Mouse (Mus musculus) liver, embryonic 14.5 days (tissue): Measurements from ENCODE around the gene Tnr. TPM values are rescaled to one million over a fixed set of nuclear protein-coding genes. Genes with fewer than 3 reads are reported as not detected.

Experiments
- ATAC-seq: fragments of 200-750 bp; cut with Nextera tagmentation; 2 replicates; pipeline ENCODE4 v1.8.0; 2017; ENCODE audit warnings: moderate number of reproducible peaks, mild to moderate bottlenecking, moderate library complexity; ENCODE audit not compliant: insufficient read depth
- DNase-seq, 3 experiments: peaks; one replicate each; pipeline ENCODE4 v3.0.0-alpha.2; 2012 to 2013; ENCODE audit warnings: low read depth in 3 of 3, low spot score in 3 of 3
- H3K27ac ChIP-seq: fragments of 300-500 bp; sonication (generic); 2 replicates; pipeline ENCODE4 v1.5.1; 2014; ENCODE audit warnings: moderate library complexity, mild to moderate bottlenecking, control low read depth, inconsistent platforms
- H3K27me3 ChIP-seq: fragments of 300-500 bp; sonication (generic); 2 replicates; pipeline ENCODE4 v1.6.1; 2014; ENCODE audit warnings: mild to moderate bottlenecking, low read length, moderate library complexity; ENCODE audit not compliant: control insufficient read depth, insufficient read depth
- H3K36me3 ChIP-seq: fragments of 300-500 bp; sonication (generic); replicated peaks from 2 replicates; pipeline ENCODE4 v1.6.1; 2014; ENCODE audit warnings: low read depth; ENCODE audit not compliant: control insufficient read depth, insufficient read depth
- H3K4me1 ChIP-seq, 2 experiments: fragments of 200-500 bp in 1 of 2; fragments of 300-500 bp in 1 of 2; sonication (generic) in 1 of 2; replicated peaks; 2 replicates each; pipeline ENCODE4 v1.6.1; 2012 to 2014; ENCODE audit warnings: antibody characterized with exemption in 1 of 2, inconsistent platforms in 1 of 2, low read length in 1 of 2; ENCODE audit not compliant: control insufficient read depth in 2 of 2, insufficient read depth in 2 of 2
- H3K4me2 ChIP-seq: fragments of 300-500 bp; sonication (generic); 2 replicates; pipeline ENCODE4 v1.6.1; 2014; ENCODE audit warnings: low read depth, mild to moderate bottlenecking, control low read depth, moderate library complexity
- H3K4me3 ChIP-seq, 2 experiments: fragments of 200-500 bp in 1 of 2; fragments of 300-500 bp in 1 of 2; sonication (generic) in 1 of 2; 2 replicates each; pipeline ENCODE4 v1.5.1; 2012 to 2014; ENCODE audit warnings: low read depth in 2 of 2, low read length in 2 of 2, mild to moderate bottlenecking in 2 of 2, control low read depth in 1 of 2, inconsistent platforms in 1 of 2, moderate library complexity in 1 of 2; ENCODE audit not compliant: insufficient read depth in 1 of 2
- H3K9ac ChIP-seq: fragments of 300-500 bp; sonication (generic); replicated peaks from 2 replicates; pipeline ENCODE4 v1.6.1; 2014; ENCODE audit warnings: mild to moderate bottlenecking, control low read depth, moderate library complexity
- H3K9me3 ChIP-seq: fragments of 300-500 bp; sonication (generic); 2 replicates; pipeline ENCODE4 v1.6.1; 2016; ENCODE audit warnings: low read length, mixed read lengths; ENCODE audit not compliant: control insufficient read depth
- CTCF ChIP-seq: IDR thresholded peaks from 2 replicates; pipeline ENCODE4 v1.5.1; 2016; ENCODE audit warnings: antibody characterized with exemption, low read depth, control low read depth
- EP300 ChIP-seq: IDR thresholded peaks from 2 replicates; pipeline ENCODE4 v1.6.1; 2016; ENCODE audit warnings: antibody characterized with exemption, low read depth
- WGBS: fragments of 180-500 bp; shearing (Covaris S2); extraction: QIAGEN DNeasy Blood & Tissue Kit; methylation state at CpG from one replicate; pipeline ENCODE4 v1.1.7; 2014; ENCODE audit not compliant: insufficient replicate concordance; 5-methylcytosine and 5-hydroxymethylcytosine counted together
- polyA plus RNA-seq, 2 experiments: library from polyadenylated mRNA; depleted of rRNA in 1 of 2; stranded (reverse) in 1 of 2; unstranded in 1 of 2; fragments of >200 nt; fragmentation: Nextera tagmentation in 1 of 2; extraction: Ambion mirVana in 1 of 2; gene quantifications; 2 replicates each; pipeline versions ENCODE4 v1.2.1 to v1.2.3; 2012 to 2014

Tnr gene
- polyA plus RNA-seq, 2 experiments: 0.02 to 0.03 TPM

DNA sequence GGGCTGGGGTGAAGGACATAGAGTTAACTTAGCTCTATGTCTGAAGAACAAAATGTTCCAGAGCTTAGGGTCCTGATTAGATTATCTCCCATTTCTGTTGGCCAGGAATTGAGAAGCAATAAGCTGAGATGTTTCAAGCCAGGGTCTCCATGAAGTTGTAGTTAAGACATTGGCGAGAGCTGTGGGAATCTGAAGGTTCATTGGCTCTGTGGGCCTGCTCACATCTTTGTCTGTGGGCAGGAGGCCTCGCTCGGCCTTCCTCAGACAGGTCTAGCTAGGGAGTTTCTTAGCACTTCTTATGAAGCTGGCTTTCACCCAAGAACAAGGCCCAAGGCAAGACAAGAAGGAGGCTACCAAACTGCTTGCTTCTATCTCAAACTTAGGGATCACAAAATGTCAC is 48.4 kb downstream of the Tnr start:
- Histone ChIP-seq H3K36me3 (no peaks in the 10 kb centered on the region), H3K9me3 (no peaks in the 10 kb centered on the region), H3K27me3 (no peaks in the 10 kb centered on the region), H3K4me3 (no peak overlapping the region), H3K27ac (no peak overlapping the region), H3K9ac (no peak overlapping the region), H3K4me2 (no peak overlapping the region), H3K4me1 (no peaks in the 10 kb centered on the region)
- ATAC-seq (no peak), DNase-seq (no peak)
- WGBS: 55% methylated on average over 3 of the region's 3 CpGs
- TF ChIP-seq EP300 (no peak), CTCF (no peak)

DNA sequence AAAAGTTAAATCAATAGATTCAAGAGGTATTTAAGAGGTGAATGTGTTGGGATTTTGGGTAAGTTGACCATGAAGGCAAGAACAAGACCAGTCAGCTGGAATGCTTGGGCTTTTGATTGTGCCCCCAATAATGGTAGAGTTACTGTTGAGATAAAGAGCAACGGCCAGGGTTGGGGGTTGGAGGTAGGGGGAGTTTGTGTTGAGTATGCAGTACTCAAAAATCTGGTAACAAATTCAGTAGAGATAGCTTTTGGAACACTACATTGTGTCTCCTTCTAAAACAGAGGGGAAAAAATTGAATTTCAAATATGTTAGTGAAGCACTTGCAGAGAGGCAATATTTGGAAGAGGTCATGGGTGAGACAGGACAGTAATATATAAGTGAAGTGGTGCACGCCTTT is 49.5 kb downstream of the Tnr start:
- H3K9me3 ChIP-seq: no peaks in the 10 kb centered on the region
- H3K4me1 ChIP-seq: no peaks in the 10 kb centered on the region
- no peak overlapping the region for H3K4me2 ChIP-seq
- no peak overlapping the region for H3K27ac ChIP-seq
- H3K27me3 ChIP-seq: no peaks in the 10 kb centered on the region
- no peak overlapping the region for H3K9ac ChIP-seq
- no peak for ATAC-seq
- no peaks in the 10 kb centered on the region for H3K36me3 ChIP-seq
- H3K4me3 ChIP-seq: no peak overlapping the region
- DNase-seq: no peak
- WGBS: 42% methylated on average over 2 of the region's 2 CpGs
- TF ChIP-seq CTCF (no peak), EP300 (no peak)

DNA sequence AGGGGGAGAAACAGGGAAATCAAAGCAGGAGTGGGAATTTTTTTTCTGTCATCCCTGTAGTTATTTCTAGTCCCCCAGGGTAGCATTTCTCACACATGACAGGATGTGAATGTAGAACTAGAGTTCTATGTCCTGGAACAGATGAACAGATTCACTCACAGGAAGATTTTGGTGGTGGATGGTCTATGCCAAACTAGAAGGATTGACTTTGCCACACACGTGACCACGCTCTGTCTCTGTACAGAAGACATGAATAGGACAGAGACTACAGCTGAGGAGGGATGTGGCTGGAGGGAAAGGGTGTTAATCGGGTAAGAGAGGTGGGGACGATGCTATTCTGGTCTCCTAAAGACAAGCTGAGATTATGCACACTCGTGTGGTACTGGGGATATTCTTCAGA is 51.1 kb downstream of the Tnr start:
- Histone ChIP-seq H3K27me3 (no peaks in the 10 kb centered on the region), H3K4me3 (no peak overlapping the region), H3K36me3 (no peaks in the 10 kb centered on the region), H3K4me1 (no peaks in the 10 kb centered on the region), H3K9me3 (no peaks in the 10 kb centered on the region), H3K9ac (no peak overlapping the region), H3K4me2 (no peak overlapping the region), H3K27ac (no peak overlapping the region)
- WGBS: 58% methylated on average over 5 of the region's 5 CpGs
- ATAC-seq (no peak), DNase-seq (no peak)
- TF ChIP-seq CTCF: no peak
- no peak for TF ChIP-seq EP300

DNA sequence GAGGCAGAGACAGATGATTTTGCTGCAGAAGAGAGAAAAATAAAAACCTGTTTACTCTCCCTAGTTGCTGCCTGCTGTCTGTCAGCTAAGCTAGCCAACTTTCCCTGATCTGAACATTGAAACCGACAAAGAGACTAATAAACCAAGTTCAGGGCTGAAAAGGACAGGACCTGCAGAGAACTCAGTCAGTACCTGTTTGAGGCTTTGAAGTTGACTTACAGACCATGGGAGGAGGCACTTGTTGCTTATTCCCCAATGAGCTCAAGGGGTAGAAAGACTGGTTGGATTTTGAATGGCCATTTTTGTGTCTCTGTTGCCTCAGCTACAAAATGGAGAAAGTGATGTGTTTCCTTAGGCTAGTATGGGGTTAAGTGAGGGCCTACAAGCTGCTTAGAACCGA is 52.7 kb downstream of the Tnr start:
- 37% methylated on average over 2 of the region's 2 CpGs for WGBS
- no peaks in the 10 kb centered on the region for H3K4me1 ChIP-seq
- DNase-seq: no peak
- TF ChIP-seq CTCF (no peak), EP300 (no peak)
- ATAC-seq: no peak
- no peak overlapping the region for H3K9ac ChIP-seq
- no peaks in the 10 kb centered on the region for H3K36me3 ChIP-seq
- no peaks in the 10 kb centered on the region for H3K9me3 ChIP-seq
- H3K27ac ChIP-seq: no peak overlapping the region
- H3K4me3 ChIP-seq: no peak overlapping the region
- no peaks in the 10 kb centered on the region for H3K27me3 ChIP-seq
- H3K4me2 ChIP-seq: no peak overlapping the region

- H3K36me3 ChIP-seq: no peaks in the 10 kb centered on the region
Observed at GRCm38 (mm10) chr1:159578391-159578790, 54.8 kb downstream of the Tnr start.

More at GRCm38 (mm10) chr1:159578391-159578790, 54.8 kb downstream of the Tnr start:
- H3K27me3 ChIP-seq: no peaks in the 10 kb centered on the region
- no peak overlapping the region for H3K4me3 ChIP-seq
- no peaks in the 10 kb centered on the region for H3K4me1 ChIP-seq
- ATAC-seq: no peak
- no peak overlapping the region for H3K4me2 ChIP-seq
- H3K27ac ChIP-seq: no peak overlapping the region
- no peaks in the 10 kb centered on the region for H3K9me3 ChIP-seq
- 31% methylated on average over 3 of the region's 3 CpGs for WGBS
- DNase-seq: no peak
- TF ChIP-seq EP300 (no peak), CTCF (no peak)
- no peak overlapping the region for H3K9ac ChIP-seq
